In the genomic region with DNA sequence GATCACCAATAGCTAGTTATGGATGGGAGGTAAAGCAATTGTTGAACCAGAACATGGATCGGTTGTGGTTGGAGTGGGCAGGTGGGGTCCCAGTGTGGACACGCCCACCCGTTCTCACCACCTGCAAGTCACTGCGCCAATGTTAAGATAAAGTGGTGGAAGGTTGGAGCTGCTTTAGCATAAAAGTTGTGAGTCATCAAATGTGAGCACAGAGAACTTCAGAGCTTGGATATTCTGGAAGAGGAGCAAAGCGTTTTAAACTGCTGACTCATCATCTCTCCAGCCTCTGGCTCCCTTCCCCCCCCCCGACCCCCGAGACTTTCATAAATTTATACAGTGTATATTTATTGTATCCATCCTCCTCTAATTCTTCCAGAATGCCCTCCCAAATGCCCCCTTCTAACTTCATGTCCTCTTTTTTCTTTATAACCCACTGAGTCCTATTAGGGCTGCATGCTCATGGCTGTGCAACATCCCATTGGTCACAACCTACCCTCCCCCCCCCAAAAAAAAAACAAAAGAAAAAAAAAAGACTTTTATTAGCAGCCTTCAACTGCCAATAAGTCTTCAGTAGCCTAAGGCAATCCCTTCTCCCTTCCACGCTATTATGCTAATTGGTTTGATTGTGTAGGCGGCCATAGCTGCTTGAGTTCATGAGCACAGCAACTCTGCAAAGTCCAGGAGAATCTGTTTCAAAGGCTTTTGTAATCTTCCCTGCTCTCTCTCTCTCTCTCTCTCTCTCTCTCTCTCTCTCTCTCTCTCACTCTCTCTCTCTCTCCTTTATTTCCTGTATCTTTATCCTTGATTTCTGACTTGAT, we compare ENCODE assay signal across 21 mouse cellular contexts.
DNase-seq lines count a peak whose midpoint lies in the region; ATAC-seq lines count a peak whose summit lies in the region.
"Had no signal": no experiment of that assay in that cellular context is flagged by ENCODE, and none has a peak within 500 bp of the region (broad histone marks: within the 10 kb centered on the region; RNA-seq: fewer than 3 reads in every experiment).

No protein-coding gene starts in this region.

- H3K27me3 ChIP-seq in forebrain, embryonic 11.5 days (ENCODE audit: control insufficient read depth, insufficient read depth, low read length), result no peaks in the 10 kb centered on the region
- H3K27me3 ChIP-seq in forebrain, embryonic 10.5 days (ENCODE audit: poor library complexity, severe bottlenecking), result no peaks in the 10 kb centered on the region
- no peaks in the 10 kb centered on the region for H3K27me3 ChIP-seq in kidney, embryonic 14.5 days (ENCODE audit: control insufficient read depth, insufficient read depth, low read length)
- no peaks in the 10 kb centered on the region for H3K27me3 ChIP-seq in neural tube, embryonic 11.5 days (ENCODE audit: control insufficient read depth, insufficient read depth, low read length)
- no peaks in the 10 kb centered on the region for H3K27me3 ChIP-seq in neural tube, embryonic 15.5 days (replicated peaks)
- H3K27me3 ChIP-seq: liver, embryonic 12.5 days had no signal

- no peak overlapping the region for H3K27ac ChIP-seq in forebrain, embryonic 11.5 days (ENCODE audit: low read depth, low read length)
- H3K27ac ChIP-seq in forebrain, embryonic 10.5 days, result no peak overlapping the region
- no peak overlapping the region for H3K27ac ChIP-seq in kidney, embryonic 14.5 days (ENCODE audit: low read depth, low read length)
- no peak overlapping the region for H3K27ac ChIP-seq in neural tube, embryonic 11.5 days (ENCODE audit: low read depth, low read length)
- H3K27ac ChIP-seq in neural tube, embryonic 15.5 days (replicated peaks), result no peak overlapping the region
- H3K27ac ChIP-seq: embryonic facial prominence, embryonic 10.5 days; kidney, postnatal 0 days; layer of hippocampus, adult 2 months; liver, embryonic 12.5 days had no signal

- intact Hi-C loops in heart, postnatal 10 days (cut with DNase I), result no loop called here

- DNase-seq in forebrain, embryonic 11.5 days (ENCODE audit: low spot score), result no peak
- DNase-seq in forebrain, embryonic 10.5 days (ENCODE audit: extremely low spot score, low spot score), result no peak
- no peak for DNase-seq in kidney, adult 11 months
- DNase-seq in neural tube, embryonic 11.5 days (ENCODE audit: low spot score), result no peak
- DNase-seq in heart, postnatal 10 days, result no peak
- no peak for DNase-seq in spleen, postnatal 10 days (ENCODE audit: low spot score in 2 of 2)
- DNase-seq: adrenal gland, postnatal 36 days; cerebellum, adult 9-11 months; left cerebral cortex, postnatal 4 days; lung, postnatal 4 days; thymus, postnatal 4 days had no signal

- no peaks in the 10 kb centered on the region for H3K36me3 ChIP-seq in forebrain, embryonic 11.5 days (ENCODE audit: control insufficient read depth, insufficient read depth, low read length)
- H3K36me3 ChIP-seq in forebrain, embryonic 10.5 days (replicated peaks), result no peaks in the 10 kb centered on the region
- no peaks in the 10 kb centered on the region for H3K36me3 ChIP-seq in kidney, embryonic 14.5 days (ENCODE audit: control insufficient read depth, insufficient read depth, low read length)
- no peaks in the 10 kb centered on the region for H3K36me3 ChIP-seq in neural tube, embryonic 11.5 days (ENCODE audit: control insufficient read depth, insufficient read depth, low read length)
- H3K36me3 ChIP-seq in neural tube, embryonic 15.5 days, result no peaks in the 10 kb centered on the region
- H3K36me3 ChIP-seq: embryonic facial prominence, embryonic 10.5 days; liver, embryonic 12.5 days had no signal

- no peaks in the 10 kb centered on the region for H3K4me1 ChIP-seq in forebrain, embryonic 11.5 days (replicated peaks; ENCODE audit: control insufficient read depth, insufficient read depth, low read length)
- peaks cover 11% of the 10 kb centered on the region for H3K4me1 ChIP-seq in forebrain, embryonic 10.5 days
- H3K4me1 ChIP-seq in kidney, embryonic 14.5 days (ENCODE audit: control insufficient read depth, insufficient read depth, low read length), result 0 out of 2 replicates have a peak, but pooled peaks cover 10% of the 10 kb centered on the region
- no peaks in the 10 kb centered on the region for H3K4me1 ChIP-seq in neural tube, embryonic 11.5 days (ENCODE audit: control insufficient read depth, insufficient read depth, low read length)
- H3K4me1 ChIP-seq in neural tube, embryonic 15.5 days, result no peaks in the 10 kb centered on the region
- H3K4me1 ChIP-seq: liver, embryonic 12.5 days had no signal

- H3K4me3 ChIP-seq in forebrain, embryonic 11.5 days (ENCODE audit: low read depth, low read length), result no peak overlapping the region
- H3K4me3 ChIP-seq in forebrain, embryonic 10.5 days, result no peak overlapping the region
- no peak overlapping the region for H3K4me3 ChIP-seq in kidney, embryonic 14.5 days (ENCODE audit: low read length)
- H3K4me3 ChIP-seq in neural tube, embryonic 11.5 days (ENCODE audit: low read depth, low read length), result no peak overlapping the region
- H3K4me3 ChIP-seq in neural tube, embryonic 15.5 days (replicated peaks), result no peak overlapping the region
- H3K4me3 ChIP-seq: embryonic facial prominence, embryonic 10.5 days; erythroblast, embryonic 14.5 days; layer of hippocampus, adult 2 months; liver, embryonic 12.5 days had no signal

- H3K9me3 ChIP-seq in forebrain, embryonic 11.5 days (ENCODE audit: control insufficient read depth, low read length), result no peaks in the 10 kb centered on the region
- no peaks in the 10 kb centered on the region for H3K9me3 ChIP-seq in forebrain, embryonic 10.5 days
- H3K9me3 ChIP-seq in kidney, embryonic 14.5 days (ENCODE audit: control insufficient read depth, low read length), result no peaks in the 10 kb centered on the region
- H3K9me3 ChIP-seq in neural tube, embryonic 11.5 days (ENCODE audit: control insufficient read depth, low read length), result no peaks in the 10 kb centered on the region
- H3K9me3 ChIP-seq in neural tube, embryonic 15.5 days (replicated peaks), result no peaks in the 10 kb centered on the region
- H3K9me3 ChIP-seq: embryonic facial prominence, embryonic 10.5 days; liver, embryonic 12.5 days had no signal

- H3K4me2 ChIP-seq in forebrain, embryonic 11.5 days (ENCODE audit: low read depth, low read length, severe bottlenecking), result no peak overlapping the region
- H3K4me2 ChIP-seq in kidney, embryonic 14.5 days (replicated peaks; ENCODE audit: low read depth, low read length), result no peak overlapping the region
- no peak overlapping the region for H3K4me2 ChIP-seq in neural tube, embryonic 11.5 days (ENCODE audit: low read depth)
- H3K4me2 ChIP-seq in neural tube, embryonic 15.5 days, result no peak overlapping the region
- H3K4me2 ChIP-seq: heart, embryonic 11.5 days; liver, embryonic 12.5 days; lung, embryonic 14.5 days had no signal

- H3K9ac ChIP-seq in forebrain, embryonic 11.5 days (ENCODE audit: low read length), result no peak overlapping the region
- no peak overlapping the region for H3K9ac ChIP-seq in kidney, embryonic 14.5 days (ENCODE audit: low read depth, low read length)
- no peak overlapping the region for H3K9ac ChIP-seq in neural tube, embryonic 11.5 days (ENCODE audit: low read length)
- H3K9ac ChIP-seq in neural tube, embryonic 15.5 days (replicated peaks), result no peak overlapping the region
- H3K9ac ChIP-seq: liver, embryonic 12.5 days; lung, embryonic 14.5 days had no signal

- ATAC-seq in forebrain, embryonic 11.5 days (replicated peaks; ENCODE audit: low FRiP score), result peak; percentile 89
- ATAC-seq in kidney, embryonic 14.5 days (ENCODE audit: low FRiP score, low TSS enrichment), result peak; percentile 20; the same call in 1 of the 2 replicates
- ATAC-seq in neural tube, embryonic 11.5 days (ENCODE audit: insufficient read depth, low FRiP score, low TSS enrichment), result peak; percentile 78
- ATAC-seq in neural tube, embryonic 15.5 days (ENCODE audit: low FRiP score), result no peak
- ATAC-seq: inflammation-experienced regulatory T-cells, adult 6 months; liver, embryonic 12.5 days had no signal

- WGBS in forebrain, embryonic 11.5 days, result 71% methylated on average over 9 of the region's 9 CpGs
- 80% methylated on average over 9 of the region's 9 CpGs for WGBS in forebrain, embryonic 10.5 days
- WGBS in kidney, embryonic 14.5 days, result 73% methylated on average over 9 of the region's 9 CpGs
- 71% methylated on average over 9 of the region's 9 CpGs for WGBS in neural tube, embryonic 11.5 days
- WGBS in neural tube, embryonic 15.5 days, result 64% methylated on average over 9 of the region's 9 CpGs
